Mouse (Mus musculus): ENCODE data around the gene Rec8. TPM values are rescaled to one million over a fixed set of nuclear protein-coding genes. Genes with fewer than 3 reads are reported as not detected.

Rec8 gene
- polyA plus RNA-seq, 1 experiment from 2014 or later = 9.3 TPM

GRCm38 (mm10) chr14:55649884-55650283 lies 32.0 kb downstream of the Rec8 start, which contains the start of gene Tssk4:
Tssk4 (plus strand) TSS chr14:55650184.
- H3K27me3 ChIP-seq = no peaks in the 10 kb centered on the region
- no peak within 1 kb of the TSS for H3K4me2 ChIP-seq
- peaks cover 6% of the 10 kb centered on the region for H3K4me1 ChIP-seq
- H3K9ac ChIP-seq = no peak within 1 kb of the TSS
- no peak within 1 kb of the TSS for H3K4me3 ChIP-seq
- H3K36me3 ChIP-seq (ENCODE audit: poor library complexity, severe bottlenecking) = peaks cover 14% of the 10 kb centered on the region; the same call in 1 of the 2 replicates
- ATAC-seq = no peak
- WGBS = 96% methylated on average over 2 of the region's 2 CpGs
- H3K9me3 ChIP-seq (replicated peaks) = no peaks in the 10 kb centered on the region
- no peak within 1 kb of the TSS for H3K27ac ChIP-seq

DNA sequence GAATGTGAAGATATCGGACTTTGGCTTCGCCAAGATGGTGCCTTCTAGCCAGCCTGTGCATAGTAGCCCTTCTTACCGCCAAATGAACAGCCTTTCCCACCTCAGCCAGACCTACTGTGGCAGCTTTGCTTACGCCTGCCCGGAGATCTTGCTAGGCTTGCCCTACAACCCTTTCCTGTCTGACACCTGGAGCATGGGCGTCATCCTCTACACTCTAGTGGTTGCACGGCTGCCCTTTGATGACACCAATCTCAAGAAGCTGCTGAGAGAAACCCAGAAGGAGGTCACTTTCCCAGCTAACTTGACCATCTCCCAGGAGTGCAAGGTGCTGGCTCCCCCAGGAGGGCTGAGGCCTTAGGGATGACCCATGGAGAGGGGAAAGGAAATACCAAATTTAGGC lies 33.7 kb downstream of the Rec8 start:
- Histone ChIP-seq H3K27ac (no peak overlapping the region), H3K9me3 (replicated peaks) (no peaks in the 10 kb centered on the region), H3K36me3 (ENCODE audit: poor library complexity, severe bottlenecking) (peaks cover 7% of the 10 kb centered on the region; the same call in 1 of the 2 replicates), H3K9ac (no peak overlapping the region), H3K4me3 (no peak overlapping the region), H3K27me3 (no peaks in the 10 kb centered on the region), H3K4me2 (no peak overlapping the region), H3K4me1 (no peaks in the 10 kb centered on the region)
- WGBS = 92% methylated on average over 7 of the region's 7 CpGs
- no peak for ATAC-seq

DNA sequence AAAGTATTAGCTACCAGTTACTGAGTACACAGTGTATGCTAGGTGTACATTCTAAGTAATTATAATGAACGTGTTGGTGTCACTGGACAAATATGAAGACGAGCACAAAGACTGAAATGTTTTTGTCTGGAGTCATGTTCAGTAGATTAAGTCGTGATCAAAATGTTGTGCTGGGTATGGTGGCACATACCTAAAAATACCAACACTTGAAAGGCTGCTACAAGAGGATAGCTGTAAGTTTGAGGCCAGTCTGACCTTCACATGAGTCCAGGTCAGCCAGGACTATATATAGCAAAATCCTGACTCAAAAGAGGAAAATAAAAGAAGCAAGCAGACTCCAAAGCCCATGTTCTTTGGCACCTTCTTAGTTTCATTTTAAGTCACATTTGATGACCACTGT lies 39.1 kb downstream of the Rec8 start:
- Histone ChIP-seq H3K4me3 (no peak overlapping the region), H3K9ac (no peak overlapping the region), H3K36me3 (ENCODE audit: poor library complexity, severe bottlenecking) (peaks cover 21% of the 10 kb centered on the region), H3K27me3 (no peaks in the 10 kb centered on the region), H3K4me1 (peaks cover 14% of the 10 kb centered on the region), H3K9me3 (replicated peaks) (no peaks in the 10 kb centered on the region), H3K4me2 (no peak overlapping the region), H3K27ac (no peak overlapping the region)
- no peak for ATAC-seq
- WGBS = 87% methylated on average over 3 of the region's 3 CpGs

DNA sequence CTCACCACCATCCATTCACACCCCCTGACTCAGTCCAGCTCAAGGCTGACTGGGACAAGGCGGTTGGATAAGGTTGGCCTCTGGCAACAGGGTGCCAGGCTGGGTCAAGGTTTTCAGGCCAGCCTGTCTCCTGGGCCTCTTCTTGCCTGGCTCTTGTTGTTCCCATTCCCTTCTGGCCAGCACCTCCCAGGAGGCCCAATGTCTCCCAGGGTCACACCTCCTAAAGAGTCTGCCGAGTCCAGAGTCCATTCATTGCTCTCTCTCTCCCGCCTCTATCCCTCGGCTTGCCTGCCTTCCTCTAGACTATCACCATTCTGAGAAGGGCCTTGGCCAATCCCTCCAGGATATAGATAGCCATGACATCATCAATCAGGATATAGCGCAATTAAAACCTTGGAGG lies 40.2 kb downstream of the Rec8 start:
- no peak for ATAC-seq
- Histone ChIP-seq H3K27me3 (no peaks in the 10 kb centered on the region), H3K4me2 (no peak overlapping the region), H3K4me1 (peaks cover 14% of the 10 kb centered on the region), H3K4me3 (no peak overlapping the region), H3K9ac (no peak overlapping the region), H3K9me3 (replicated peaks) (no peaks in the 10 kb centered on the region), H3K27ac (no peak overlapping the region), H3K36me3 (ENCODE audit: poor library complexity, severe bottlenecking) (peaks cover 27% of the 10 kb centered on the region)
- 88% methylated on average over 5 of the region's 5 CpGs for WGBS

DNA sequence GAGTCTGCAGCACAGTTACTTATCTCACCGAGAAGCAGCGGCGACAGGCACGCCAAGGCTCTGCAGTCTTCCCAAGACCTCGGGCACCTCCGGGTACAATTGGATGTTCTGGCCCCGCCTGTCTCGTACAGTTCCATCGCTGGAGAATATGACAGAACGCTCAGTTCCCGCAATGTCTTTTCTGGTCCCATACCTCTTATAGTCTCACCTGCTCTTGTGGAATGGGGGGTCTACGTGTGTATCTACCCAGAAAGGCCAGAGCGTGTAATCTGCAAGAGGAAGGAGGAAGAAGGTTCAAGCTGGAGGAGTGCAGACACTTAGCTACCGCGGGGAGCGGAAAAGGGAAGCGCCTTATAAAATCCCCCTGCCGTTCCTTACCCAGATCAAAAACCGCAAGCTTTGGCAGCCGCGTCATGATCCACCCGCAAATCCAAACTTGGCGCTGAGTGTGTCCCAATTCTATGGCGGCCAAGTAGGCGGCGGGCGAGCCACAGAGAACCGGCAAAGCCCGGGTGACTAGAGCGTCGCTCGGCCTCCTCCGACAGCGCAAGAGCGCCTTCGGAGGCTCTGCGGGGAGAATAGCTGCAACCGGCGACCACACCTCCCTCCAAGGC lies 42.2 kb downstream of the Rec8 start, which contains the start of gene Mdp1:
Mdp1 (minus strand) TSS at position 549 of the 614 bp plus-strand sequence.
- Histone ChIP-seq H3K27me3 (no peaks in the 10 kb centered on the region), H3K4me3 (peak within 1 kb of the TSS; percentile 68), H3K4me1 (peaks cover 14% of the 10 kb centered on the region), H3K27ac (peak within 1 kb of the TSS; percentile 67), H3K9me3 (replicated peaks) (no peaks in the 10 kb centered on the region), H3K4me2 (peak within 1 kb of the TSS; percentile 66), H3K9ac (peak within 1 kb of the TSS; percentile 84), H3K36me3 (ENCODE audit: poor library complexity, severe bottlenecking) (peaks cover 36% of the 10 kb centered on the region)
- under 1% methylated on average over 39 of the region's 39 CpGs for WGBS
- ATAC-seq = peak; percentile 95

GRCm38 (mm10) chr14:55660636-55661035 lies 42.8 kb downstream of the Rec8 start:
- Histone ChIP-seq H3K4me2 (peak overlapping the region; percentile 66), H3K4me3 (peak overlapping the region; percentile 68), H3K4me1 (peaks cover 14% of the 10 kb centered on the region), H3K9ac (peak overlapping the region; percentile 84; the same call in 1 of the 2 replicates), H3K36me3 (ENCODE audit: poor library complexity, severe bottlenecking) (peaks cover 37% of the 10 kb centered on the region), H3K27me3 (no peaks in the 10 kb centered on the region), H3K27ac (0 out of 2 replicates have a peak overlapping the region, but pooled peaks have one; percentile 67), H3K9me3 (replicated peaks) (no peaks in the 10 kb centered on the region)
- peak; percentile 26 for ATAC-seq
- WGBS = 35% methylated on average over 2 of the region's 2 CpGs

GRCm38 (mm10) chr14:55671486-55671832 lies 53.6 kb downstream of the Rec8 start:
- Histone ChIP-seq H3K9me3 (replicated peaks) (no peaks in the 10 kb centered on the region), H3K27me3 (no peaks in the 10 kb centered on the region), H3K27ac (peak overlapping the region; percentile 75), H3K4me2 (peak overlapping the region; percentile 96), H3K9ac (peak overlapping the region; percentile 89), H3K4me3 (peak overlapping the region; percentile 77), H3K4me1 (peaks cover 22% of the 10 kb centered on the region), H3K36me3 (ENCODE audit: poor library complexity, severe bottlenecking) (peaks cover 25% of the 10 kb centered on the region)
- WGBS = 0% methylated on average over 12 of the region's 12 CpGs
- peak; percentile 71 for ATAC-seq

- ATAC-seq = peak; percentile 99
- Histone ChIP-seq H3K4me2 (peak within 1 kb of the TSS; percentile 96), H3K9ac (peak within 1 kb of the TSS; percentile 89), H3K4me1 (peaks cover 22% of the 10 kb centered on the region), H3K27ac (peak within 1 kb of the TSS; percentile 75), H3K9me3 (replicated peaks) (no peaks in the 10 kb centered on the region), H3K27me3 (no peaks in the 10 kb centered on the region), H3K36me3 (ENCODE audit: poor library complexity, severe bottlenecking) (peaks cover 26% of the 10 kb centered on the region), H3K4me3 (peak within 1 kb of the TSS; percentile 77)
- under 1% methylated on average over 38 of the region's 38 CpGs for WGBS
These were observed 54.2 kb downstream of the Rec8 start, which contains the start of the genes Gmpr2 and Nedd8 for GRCm38 (mm10) chr14:55671833-55672740. Gmpr2 (plus strand) TSS chr14:55671941. Nedd8 (minus strand) TSS chr14:55672124.

DNA sequence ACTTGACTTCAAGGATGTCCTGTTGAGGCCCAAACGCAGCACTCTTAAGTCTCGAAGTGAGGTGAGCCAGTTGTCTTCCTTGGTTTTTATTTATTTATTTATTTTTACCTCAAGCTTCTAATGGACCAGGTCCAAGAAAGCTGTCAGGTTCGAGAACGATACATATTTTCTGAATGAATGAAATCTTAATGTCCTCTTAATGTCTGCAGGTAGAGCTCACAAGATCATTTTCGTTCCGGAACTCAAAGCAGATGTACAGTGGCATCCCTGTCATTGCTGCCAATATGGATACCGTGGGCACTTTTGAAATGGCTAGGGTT lies 54.9 kb downstream of the Rec8 start:
- Histone ChIP-seq H3K27ac (no peak overlapping the region), H3K4me1 (peaks cover 22% of the 10 kb centered on the region), H3K4me2 (peak overlapping the region; percentile 96), H3K27me3 (no peaks in the 10 kb centered on the region), H3K9me3 (replicated peaks) (no peaks in the 10 kb centered on the region), H3K36me3 (ENCODE audit: poor library complexity, severe bottlenecking) (peaks cover 32% of the 10 kb centered on the region), H3K4me3 (peak overlapping the region; percentile 77), H3K9ac (peak overlapping the region; percentile 89)
- ATAC-seq = no peak
- WGBS = 83% methylated on average over 7 of the region's 7 CpGs

Other genes with a start within 250 kb of the Rec8 start
- 65.5 and 70.4 TPM in 2 replicates for gene Dhrs4, start 139.3 kb upstream of the Rec8 start, polyA plus RNA-seq (2015; fragmentation: Nextera tagmentation; extraction: Ambion mirVana)
- gene Carmil3, start 127.4 kb upstream of the Rec8 start, polyA plus RNA-seq (2015; fragmentation: Nextera tagmentation; extraction: Ambion mirVana) = 21.7 and 23.3 TPM in 2 replicates
- gene Cpne6, start 107.6 kb upstream of the Rec8 start, polyA plus RNA-seq (2015; fragmentation: Nextera tagmentation; extraction: Ambion mirVana) = 1.5 and 2.0 TPM in 2 replicates
- not detected in 2 replicates for gene Nrl, start 93.1 kb upstream of the Rec8 start, polyA plus RNA-seq (2015; fragmentation: Nextera tagmentation; extraction: Ambion mirVana)
- 17.9 and 18.1 TPM in 2 replicates for gene Pck2, start 77.8 kb upstream of the Rec8 start, polyA plus RNA-seq (2015; fragmentation: Nextera tagmentation; extraction: Ambion mirVana)
- gene Dcaf11, start 58.0 kb upstream of the Rec8 start, polyA plus RNA-seq (2015; fragmentation: Nextera tagmentation; extraction: Ambion mirVana) = 108 and 115 TPM in 2 replicates
- gene A730061H03Rik, start 57.6 kb upstream of the Rec8 start, polyA plus RNA-seq (2015; fragmentation: Nextera tagmentation; extraction: Ambion mirVana) = 0.63 TPM in 1 of 2 replicates, not detected in the other
- gene Fitm1, start 42.4 kb upstream of the Rec8 start, polyA plus RNA-seq (2015; fragmentation: Nextera tagmentation; extraction: Ambion mirVana) = not detected in 2 replicates
- 154 and 156 TPM in 2 replicates for gene Psme1, start 39.9 kb upstream of the Rec8 start, polyA plus RNA-seq (2015; fragmentation: Nextera tagmentation; extraction: Ambion mirVana)
- gene Emc9, start 32.7 kb upstream of the Rec8 start, polyA plus RNA-seq (2015; fragmentation: Nextera tagmentation; extraction: Ambion mirVana) = 8.2 and 8.8 TPM in 2 replicates
- 200 and 206 TPM in 2 replicates for gene Psme2, start 26.9 kb upstream of the Rec8 start, polyA plus RNA-seq (2015; fragmentation: Nextera tagmentation; extraction: Ambion mirVana)
- 13.3 and 22.0 TPM in 2 replicates for gene Rnf31, start 26.3 kb upstream of the Rec8 start, polyA plus RNA-seq (2015; fragmentation: Nextera tagmentation; extraction: Ambion mirVana)
- 6.9 and 7.2 TPM in 2 replicates for gene Irf9, start 14.5 kb upstream of the Rec8 start, polyA plus RNA-seq (2015; fragmentation: Nextera tagmentation; extraction: Ambion mirVana)
- 65.5 and 76.0 TPM in 2 replicates for gene Ipo4, start 17.9 kb downstream of the Rec8 start, polyA plus RNA-seq (2015; fragmentation: Nextera tagmentation; extraction: Ambion mirVana)
- 1.1 and 1.5 TPM in 2 replicates for gene Gm49378, start 19.9 kb downstream of the Rec8 start, polyA plus RNA-seq (2015; fragmentation: Nextera tagmentation; extraction: Ambion mirVana)
- gene Tm9sf1, start 25.8 kb downstream of the Rec8 start, polyA plus RNA-seq (2015; fragmentation: Nextera tagmentation; extraction: Ambion mirVana) = 64.3 and 71.3 TPM in 2 replicates
- gene Tssk4, start 32.1 kb downstream of the Rec8 start, polyA plus RNA-seq (2015; fragmentation: Nextera tagmentation; extraction: Ambion mirVana) = 0.57 and 0.67 TPM in 2 replicates
- gene Mdp1, start 42.5 kb downstream of the Rec8 start, polyA plus RNA-seq (2015; fragmentation: Nextera tagmentation; extraction: Ambion mirVana) = 66.3 and 70.1 TPM in 2 replicates
- gene Gmpr2, start 53.9 kb downstream of the Rec8 start, polyA plus RNA-seq (2015; fragmentation: Nextera tagmentation; extraction: Ambion mirVana) = 57.5 and 60.4 TPM in 2 replicates
- gene Nedd8, start 54.1 kb downstream of the Rec8 start, polyA plus RNA-seq (2015; fragmentation: Nextera tagmentation; extraction: Ambion mirVana) = 665 and 692 TPM in 2 replicates
- 45.1 and 51.6 TPM in 2 replicates for gene Tinf2, start 63.8 kb downstream of the Rec8 start, polyA plus RNA-seq (2015; fragmentation: Nextera tagmentation; extraction: Ambion mirVana)
- 0.13 and 0.21 TPM in 2 replicates for gene Tgm1, start 95.9 kb downstream of the Rec8 start, polyA plus RNA-seq (2015; fragmentation: Nextera tagmentation; extraction: Ambion mirVana)
- 33.5 and 37.8 TPM in 2 replicates for gene Rabggta, start 104.2 kb downstream of the Rec8 start, polyA plus RNA-seq (2015; fragmentation: Nextera tagmentation; extraction: Ambion mirVana)
- 77.1 and 78.8 TPM in 2 replicates for gene Dhrs1, start 127.7 kb downstream of the Rec8 start, polyA plus RNA-seq (2015; fragmentation: Nextera tagmentation; extraction: Ambion mirVana)
- gene Nop9, start 127.7 kb downstream of the Rec8 start, polyA plus RNA-seq (2015; fragmentation: Nextera tagmentation; extraction: Ambion mirVana) = 44.4 and 46.4 TPM in 2 replicates
- 0.20 and 0.23 TPM in 2 replicates for gene Cideb, start 140.4 kb downstream of the Rec8 start, polyA plus RNA-seq (2015; fragmentation: Nextera tagmentation; extraction: Ambion mirVana)
- gene Ltb4r2, start 143.4 kb downstream of the Rec8 start, polyA plus RNA-seq (2015; fragmentation: Nextera tagmentation; extraction: Ambion mirVana) = 0.18 and 0.29 TPM in 2 replicates
- gene Ltb4r1, start 147.9 kb downstream of the Rec8 start, polyA plus RNA-seq (2015; fragmentation: Nextera tagmentation; extraction: Ambion mirVana) = 0.45 TPM in 1 of 2 replicates, not detected in the other
- 3.6 and 5.4 TPM in 2 replicates for gene Adcy4, start 166.1 kb downstream of the Rec8 start, polyA plus RNA-seq (2015; fragmentation: Nextera tagmentation; extraction: Ambion mirVana)
- gene Ripk3, start 170.8 kb downstream of the Rec8 start, polyA plus RNA-seq (2015; fragmentation: Nextera tagmentation; extraction: Ambion mirVana) = 2.1 and 2.4 TPM in 2 replicates
- 17.0 and 18.9 TPM in 2 replicates for gene Nfatc4, start 205.1 kb downstream of the Rec8 start, polyA plus RNA-seq (2015; fragmentation: Nextera tagmentation; extraction: Ambion mirVana)
- 9.3 and 12.4 TPM in 2 replicates for gene Nynrin, start 236.0 kb downstream of the Rec8 start, polyA plus RNA-seq (2015; fragmentation: Nextera tagmentation; extraction: Ambion mirVana)